Mouse (Mus musculus): ENCODE data around the gene Tmem45a.
"Not testable (repeated sequence)": the region's sequence is repeated elsewhere in the genome, so short reads cannot be mapped to it uniquely, and the experiment has no call there.

Gene Tmem45a

GRCm38 (mm10) chr16:56885824-56886615 lies at the start of gene Tmem45a:
Tmem45a (minus strand) TSS chr16:56886166.
- in situ Hi-C loops (cut with MboI, MseI) = loop anchor here in 1 of 2 experiments (10.0 kb wide), 1 partner anchor 441 kb away; no protein-coding TSS in a partner anchor

- in situ Hi-C loops (cut with MboI, MseI) = no loop called here
Observed at GRCm38 (mm10) chr16:56928023-56928422, 42.1 kb upstream of the Tmem45a start, which contains the start of gene Lnp1. Lnp1 (minus strand) TSS chr16:56928061.

GRCm38 (mm10) chr16:56920102-56920657 lies 34.2 kb upstream of the Tmem45a start:
- in situ Hi-C loops (cut with MboI, MseI) = no loop called here

GRCm38 (mm10) chr16:56917230-56917629 lies 31.3 kb upstream of the Tmem45a start:
- in situ Hi-C loops (cut with MboI, MseI) = loop anchor here in 1 of 2 experiments (5.0 kb wide), 1 partner anchor 105 kb away; no protein-coding TSS in a partner anchor

- in situ Hi-C loops (cut with MboI, MseI) = no loop called here
Observed at GRCm38 (mm10) chr16:56908986-56909385, 23.0 kb upstream of the Tmem45a start.

- in situ Hi-C loops (cut with MboI, MseI) = not testable (repeated sequence)
Observed at GRCm38 (mm10) chr16:56902206-56902605, 16.2 kb upstream of the Tmem45a start.

- in situ Hi-C loops (cut with MboI, MseI) = no loop called here
Observed at GRCm38 (mm10) chr16:56891583-56891982, 5.6 kb upstream of the Tmem45a start.

- in situ Hi-C loops (cut with MboI, MseI) = loop anchor here in 1 of 2 experiments (10.0 kb wide), 1 partner anchor 442 kb away; no protein-coding TSS in a partner anchor
Observed at GRCm38 (mm10) chr16:56886616-56887116, 700 bp upstream of the Tmem45a start.

- in situ Hi-C loops (cut with MboI, MseI) = loop anchor here in 1 of 2 experiments (10.0 kb wide), 1 partner anchor 440 kb away; no protein-coding TSS in a partner anchor
Observed at GRCm38 (mm10) chr16:56884811-56885210, 1.2 kb downstream of the Tmem45a start.

GRCm38 (mm10) chr16:56873410-56873809 lies 12.6 kb downstream of the Tmem45a start:
- in situ Hi-C loops (cut with MboI, MseI) = no loop called here

- in situ Hi-C loops (cut with MboI, MseI) = no loop called here
Observed at GRCm38 (mm10) chr16:56870458-56870857, 15.5 kb downstream of the Tmem45a start.

- in situ Hi-C loops (cut with MboI, MseI) = no loop called here
Observed at GRCm38 (mm10) chr16:56868361-56868760, 17.6 kb downstream of the Tmem45a start.

- in situ Hi-C loops (cut with MboI, MseI) = no loop called here
Observed at GRCm38 (mm10) chr16:56867591-56867990, 18.4 kb downstream of the Tmem45a start.

GRCm38 (mm10) chr16:56852841-56853587 lies 33.0 kb downstream of the Tmem45a start:
- in situ Hi-C loops (cut with MboI, MseI) = no loop called here

GRCm38 (mm10) chr16:56842988-56843387 lies 43.0 kb downstream of the Tmem45a start:
- in situ Hi-C loops (cut with MboI, MseI) = no loop called here

GRCm38 (mm10) chr16:56833312-56833711 lies 52.7 kb downstream of the Tmem45a start:
- in situ Hi-C loops (cut with MboI, MseI) = no loop called here

- in situ Hi-C loops (cut with MboI, MseI) = no loop called here
Observed at GRCm38 (mm10) chr16:56831986-56832385, 54.0 kb downstream of the Tmem45a start.

GRCm38 (mm10) chr16:56801370-56802109 lies 84.4 kb downstream of the Tmem45a start:
- in situ Hi-C loops (cut with MboI, MseI) = loop anchor here in 1 of 2 experiments (10.0 kb wide), 1 partner anchor 383 kb away; no protein-coding TSS in a partner anchor

GRCm38 (mm10) chr16:56800946-56801345 lies 85.0 kb downstream of the Tmem45a start:
- in situ Hi-C loops (cut with MboI, MseI) = loop anchor here in 1 of 2 experiments (10.0 kb wide), 1 partner anchor 384 kb away; no protein-coding TSS in a partner anchor

GRCm38 (mm10) chr16:56800469-56800868 lies 85.5 kb downstream of the Tmem45a start:
- in situ Hi-C loops (cut with MboI, MseI) = loop anchor here in 1 of 2 experiments (10.0 kb wide), 1 partner anchor 384 kb away; no protein-coding TSS in a partner anchor
